Mouse (Mus musculus) liver, adult 2 months (tissue): Measurements from ENCODE around the gene Atp1b2.

Experiments
- CTCF ChIP-seq: fragments of 200-500 bp; IDR thresholded peaks from 2 replicates; pipeline ENCODE4 v1.5.1; 2011; ENCODE audit warnings: low read depth, low read length, control low read depth
- POLR2A ChIP-seq: fragments of 200-500 bp; IDR thresholded peaks from 2 replicates; pipeline ENCODE4 v1.6.1; 2011; ENCODE audit warnings: low read length, control low read depth; ENCODE audit not compliant: insufficient read depth; ENCODE audit errors: extremely low read depth

DNA sequence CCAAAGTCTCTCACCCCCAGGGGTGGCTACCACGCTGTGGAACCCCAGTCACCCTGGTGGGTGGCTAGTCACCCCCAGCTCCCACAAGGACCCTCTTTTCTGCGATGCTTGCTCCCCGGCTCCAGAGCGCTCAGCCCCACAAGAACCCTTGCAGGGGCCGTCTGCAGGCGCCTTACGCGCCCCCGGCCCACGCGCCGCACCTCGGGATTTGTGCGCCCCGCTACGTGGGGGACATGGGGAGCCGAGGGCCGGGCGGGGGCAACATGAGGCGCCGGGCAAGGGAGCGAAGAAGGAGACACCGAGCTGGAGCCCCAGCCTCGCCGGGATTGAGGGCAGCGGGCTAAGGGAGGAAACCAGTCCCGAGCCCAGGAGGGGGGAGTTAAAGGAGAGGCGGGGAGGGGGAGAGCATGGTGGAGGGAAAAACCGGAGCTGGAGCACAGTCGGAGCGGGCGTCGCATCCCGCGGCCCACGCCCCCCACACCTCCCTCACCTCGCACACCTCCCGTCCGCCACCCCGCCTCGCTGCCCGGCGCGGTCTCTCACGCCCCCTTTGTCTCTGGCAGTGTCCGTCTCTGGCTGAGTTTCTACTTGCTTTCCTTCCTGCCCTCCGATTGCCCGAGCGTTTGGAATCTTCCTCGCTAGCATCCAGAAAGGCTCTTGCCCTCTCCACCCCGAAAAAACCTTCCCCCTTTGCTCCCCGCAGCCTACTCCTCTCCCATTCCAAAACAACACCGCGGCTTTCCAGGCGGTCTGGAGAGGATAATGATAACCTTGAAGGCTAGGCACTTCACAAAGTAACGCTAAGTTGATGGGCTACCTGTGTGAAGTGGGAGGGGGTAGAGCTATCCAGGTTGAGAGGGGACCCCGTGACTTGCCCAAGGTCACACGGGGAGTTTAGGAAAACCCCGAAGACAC is 45.6 kb downstream of the Atp1b2 start, which contains the start of gene Efnb3:
- TF ChIP-seq CTCF (no peak), POLR2A (no peak)
